Mouse (Mus musculus) liver, adult 2 months (tissue): Measurements from ENCODE around the gene Dusp5.

ENCODE experiments used
- CTCF ChIP-seq: fragments of 200-500 bp; IDR thresholded peaks from 2 replicates; pipeline ENCODE4 v1.5.1; 2011; ENCODE audit warnings: low read depth, low read length, control low read depth
- POLR2A ChIP-seq: fragments of 200-500 bp; IDR thresholded peaks from 2 replicates; pipeline ENCODE4 v1.6.1; 2011; ENCODE audit warnings: low read length, control low read depth; ENCODE audit not compliant: insufficient read depth; ENCODE audit errors: extremely low read depth

- no peak for TF ChIP-seq CTCF
- TF ChIP-seq POLR2A: no peak
Observed at GRCm38 (mm10) chr19:53567864-53568263, 39.0 kb downstream of the Dusp5 start.
